Mouse (Mus musculus): ENCODE measurements around the gene A630095N17Rik.

Gene A630095N17Rik

DNA sequence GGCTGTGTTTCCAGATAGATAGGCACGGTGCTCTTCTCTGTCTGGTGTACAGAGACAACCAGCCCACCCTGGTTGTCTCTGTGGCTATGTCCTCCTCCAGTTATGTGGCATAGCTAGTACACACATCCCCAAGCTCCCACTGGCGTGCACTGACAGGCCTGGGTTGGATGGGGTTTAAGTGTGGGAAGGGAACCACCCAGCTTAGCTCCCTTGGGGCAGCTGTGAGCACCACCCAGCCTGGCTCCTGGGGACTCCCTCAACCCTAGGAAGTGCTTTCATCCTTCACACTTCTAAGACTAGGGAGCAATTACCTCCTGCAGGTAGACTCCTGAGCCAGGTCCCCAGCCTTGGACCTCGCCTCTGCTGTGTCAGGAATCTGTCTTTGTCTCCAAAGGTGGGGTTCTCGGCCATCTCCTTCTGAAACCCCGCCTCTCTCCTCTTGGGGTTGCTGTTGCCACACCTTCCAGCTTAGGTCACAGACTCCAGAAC is at the start of gene A630095N17Rik:
A630095N17Rik (minus strand) TSS at position 439 of the 489 bp plus-strand sequence.
- no peak for DNase-seq

DNA sequence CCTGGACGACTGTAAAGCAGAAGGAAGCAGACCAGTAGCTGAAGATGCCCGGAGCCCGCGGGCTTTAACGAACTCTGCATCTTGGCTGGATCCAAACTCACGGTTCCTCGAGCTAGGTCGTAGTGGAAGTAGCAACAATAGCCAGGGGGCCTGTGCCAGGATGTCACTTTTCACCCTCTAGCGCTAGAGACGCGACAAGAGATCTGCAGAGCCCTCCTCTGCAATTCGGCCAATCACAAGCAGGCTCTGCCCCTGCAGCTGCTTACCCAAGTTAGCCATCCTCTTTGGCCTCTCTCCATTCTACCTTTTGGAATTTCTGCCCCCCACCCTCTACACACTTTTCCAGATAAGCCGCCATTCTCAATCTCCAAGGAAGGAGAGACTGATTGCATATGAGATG is 46.3 kb upstream of the A630095N17Rik start, which contains the start of gene Resp18:
Resp18 (minus strand) TSS at position 188 of the 400 bp plus-strand sequence.
- no peak for DNase-seq

DNA sequence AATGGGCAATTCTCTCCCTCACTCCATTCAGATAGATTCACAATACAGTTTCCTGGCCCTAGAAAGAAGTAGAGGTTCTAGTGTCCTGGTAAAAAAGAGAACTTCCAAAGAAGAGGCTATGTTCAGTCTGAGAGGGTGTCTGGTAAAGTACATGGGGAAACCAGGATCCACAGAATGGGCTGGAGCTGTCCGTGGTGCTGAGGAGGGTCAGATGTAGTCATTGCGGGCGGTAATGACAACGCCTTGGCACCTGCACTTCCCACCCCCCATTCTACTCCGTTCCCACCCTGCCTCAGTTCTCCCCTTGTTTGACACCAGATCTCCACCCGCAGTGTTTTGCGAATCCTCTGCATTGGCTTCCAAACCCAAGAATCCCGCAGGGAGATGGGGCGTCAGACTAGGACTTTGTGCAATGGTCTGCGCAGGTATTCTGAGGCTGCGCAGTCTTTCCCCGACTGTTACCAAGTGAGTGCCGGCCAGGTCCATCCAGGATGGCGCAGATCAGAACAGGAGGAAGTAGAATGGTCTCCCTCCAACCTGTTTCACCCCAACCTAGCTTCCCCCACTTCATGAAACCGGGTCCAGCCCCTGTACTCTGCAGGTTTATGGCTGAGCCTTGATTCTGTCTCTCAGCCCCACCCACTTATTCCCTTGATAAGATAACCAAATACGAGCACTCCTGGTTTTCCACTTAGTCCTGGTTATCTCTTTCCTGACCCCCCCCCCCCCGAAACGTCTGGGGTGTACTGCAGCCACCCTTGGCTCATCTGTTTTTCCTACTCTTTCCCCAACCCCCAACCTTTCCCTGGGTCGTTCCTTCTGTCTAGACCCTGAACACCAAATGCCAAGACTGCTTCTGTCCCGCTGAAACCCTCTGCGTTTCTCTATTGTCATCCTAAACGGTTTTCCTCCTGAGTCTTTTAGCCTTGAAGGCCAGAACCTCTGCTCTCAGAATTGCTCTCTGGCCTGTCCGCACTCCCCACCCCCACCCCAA is 45.6 kb upstream of the A630095N17Rik start:
- DNase-seq = peak in 1 of 2 experiments; percentile 49

DNA sequence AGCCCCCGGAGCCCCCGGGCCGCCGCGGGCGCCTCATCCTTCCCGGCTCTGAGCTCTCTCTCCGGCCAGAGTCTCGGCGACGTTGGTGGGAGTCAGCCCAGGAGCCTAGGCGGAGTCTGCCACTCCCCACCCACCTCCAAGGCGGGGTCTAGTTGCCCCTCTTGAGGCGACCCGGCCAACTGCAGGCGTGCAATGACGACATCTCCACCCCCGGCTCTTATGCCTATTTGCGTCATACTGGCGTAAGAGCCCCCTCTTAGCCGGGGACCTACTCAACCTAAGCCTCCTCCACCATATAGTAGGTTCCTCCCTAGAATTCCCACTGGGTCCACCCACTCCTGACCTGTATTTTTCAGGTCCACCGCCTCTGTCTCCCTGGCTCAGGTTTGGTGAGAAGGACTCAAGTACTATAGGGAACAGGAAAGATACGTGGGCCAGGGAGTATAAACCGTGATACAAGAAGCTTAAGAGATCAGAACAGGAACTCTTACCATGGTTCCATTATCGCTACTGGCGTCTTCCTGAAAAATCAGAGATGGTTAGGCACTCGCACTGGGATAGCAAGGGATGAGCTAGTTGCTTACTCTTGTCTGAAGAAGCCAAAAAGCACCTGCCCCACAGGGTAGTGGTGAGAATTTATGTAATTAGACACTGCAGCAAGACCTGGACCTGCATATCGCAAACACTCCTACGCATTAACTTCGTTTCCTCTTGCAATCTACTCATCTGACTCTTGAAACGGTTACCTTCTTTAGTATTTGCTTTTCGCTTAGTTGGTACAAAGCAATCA is 32.4 kb upstream of the A630095N17Rik start, which contains the start of gene Ptprn:
Ptprn (minus strand) TSS at position 412 of the 790 bp plus-strand sequence.
- DNase-seq = no peak

DNA sequence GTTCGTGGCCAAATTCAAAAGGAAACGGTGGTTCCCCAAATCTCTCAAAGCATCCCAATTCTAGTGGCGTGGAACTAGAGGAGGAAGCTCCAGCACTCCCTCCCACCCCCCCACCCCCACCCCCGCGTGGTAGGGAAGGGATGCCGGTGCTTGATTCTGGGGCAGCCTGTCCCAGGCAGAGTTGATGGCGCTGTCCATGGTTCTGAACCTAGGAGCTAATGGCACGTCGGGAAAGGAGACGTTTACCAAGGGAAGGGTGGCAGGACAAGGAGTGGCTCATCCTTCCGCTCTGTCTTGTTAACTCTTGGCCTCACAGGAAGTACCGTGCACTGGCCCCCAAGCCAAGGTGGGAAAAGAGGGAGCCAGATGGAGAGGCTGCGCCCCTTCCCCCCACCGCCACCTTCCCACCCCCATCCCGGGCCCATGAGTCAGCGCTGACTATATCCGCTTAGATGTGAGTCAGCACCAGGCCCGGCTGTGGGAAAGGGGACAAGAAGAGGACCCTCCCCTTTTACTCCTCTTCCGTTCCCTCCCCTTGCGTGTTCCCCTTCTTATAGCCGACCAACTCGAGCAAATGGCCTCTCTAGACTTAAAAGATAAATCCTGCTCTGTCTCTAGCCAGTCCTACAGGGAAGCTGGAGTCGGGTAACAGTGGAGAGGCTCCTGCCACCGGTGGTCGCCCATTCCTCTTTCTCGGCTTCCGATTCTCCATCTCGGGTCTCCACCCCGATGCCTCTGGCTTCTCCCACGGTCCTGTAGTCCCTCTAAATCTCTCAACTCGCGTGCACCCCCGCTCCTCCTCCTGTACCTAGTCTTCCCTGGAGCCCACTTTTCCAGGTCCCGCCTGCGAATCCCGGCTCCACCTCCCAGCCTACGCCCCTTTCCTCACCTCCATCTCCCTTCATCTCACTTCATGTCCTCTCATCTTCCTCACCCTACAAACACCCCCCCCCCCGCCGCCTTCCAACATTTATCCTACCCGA is 31.4 kb upstream of the A630095N17Rik start:
- peak in 1 of 2 experiments; percentile 52 for DNase-seq

DNA sequence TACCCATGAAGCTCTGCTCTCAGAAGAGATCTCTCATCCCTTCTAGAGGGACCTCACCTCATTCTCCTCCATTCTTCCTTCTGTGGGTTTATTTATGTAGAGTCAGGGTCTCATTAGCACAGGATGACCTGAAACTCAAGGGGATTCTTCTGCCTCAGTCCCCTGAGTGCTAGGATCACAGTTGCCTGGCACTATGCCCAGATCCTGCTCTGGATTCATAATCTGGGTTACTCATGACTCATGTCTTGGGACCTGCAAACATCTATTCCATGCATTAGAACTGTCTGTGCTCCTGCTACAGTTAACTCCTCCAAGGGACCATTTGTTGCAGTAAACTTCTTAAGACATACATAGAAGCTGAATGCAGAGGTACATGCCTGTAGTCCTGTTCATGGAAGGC is 29.4 kb upstream of the A630095N17Rik start:
- DNase-seq = no peak

DNA sequence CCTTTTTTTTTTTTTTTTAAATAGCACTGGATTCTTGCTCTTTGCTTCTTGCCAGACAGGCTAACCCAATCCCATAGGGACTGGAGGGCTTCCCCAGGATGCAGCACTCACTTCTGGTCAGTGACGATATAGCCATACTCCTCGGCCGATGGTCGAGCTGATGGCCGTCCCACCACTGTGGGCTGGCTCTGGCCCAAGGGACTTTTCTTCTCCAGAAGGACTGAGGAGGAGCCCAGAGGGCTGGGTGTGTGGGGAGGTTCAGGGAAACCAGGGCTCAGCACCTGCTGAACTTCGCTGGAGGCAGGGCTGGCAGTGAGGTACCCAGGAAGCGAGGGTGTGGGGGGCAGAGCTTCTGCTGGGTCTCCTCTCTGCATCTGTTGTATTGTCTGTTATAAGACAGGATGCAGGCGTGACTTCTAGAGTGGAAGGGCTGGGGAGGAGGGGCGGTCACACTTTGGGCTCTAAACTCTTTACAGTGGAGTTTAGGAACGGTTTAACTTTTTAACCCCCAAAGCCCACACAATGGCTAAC is 23.7 kb upstream of the A630095N17Rik start:
- DNase-seq = no peak

DNA sequence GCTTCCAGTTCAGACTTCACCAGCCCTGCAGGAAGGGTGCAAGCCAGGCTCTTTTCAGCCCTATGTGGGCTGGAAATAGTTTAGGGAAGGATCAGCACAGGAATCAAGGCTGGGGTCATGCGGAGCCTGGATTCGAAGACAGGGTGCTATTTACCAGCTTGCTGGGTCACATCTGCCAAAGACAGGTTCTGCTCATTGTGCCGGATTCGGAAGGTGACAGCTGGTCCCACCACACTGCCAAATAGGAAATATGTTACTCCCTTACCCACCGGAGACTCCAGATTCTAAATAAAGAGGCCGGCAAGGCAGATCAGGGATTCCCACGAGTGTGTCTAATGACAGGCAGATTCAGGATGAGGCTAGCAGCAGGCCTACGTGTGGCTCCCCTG is 22.7 kb upstream of the A630095N17Rik start:
- DNase-seq = no peak

DNA sequence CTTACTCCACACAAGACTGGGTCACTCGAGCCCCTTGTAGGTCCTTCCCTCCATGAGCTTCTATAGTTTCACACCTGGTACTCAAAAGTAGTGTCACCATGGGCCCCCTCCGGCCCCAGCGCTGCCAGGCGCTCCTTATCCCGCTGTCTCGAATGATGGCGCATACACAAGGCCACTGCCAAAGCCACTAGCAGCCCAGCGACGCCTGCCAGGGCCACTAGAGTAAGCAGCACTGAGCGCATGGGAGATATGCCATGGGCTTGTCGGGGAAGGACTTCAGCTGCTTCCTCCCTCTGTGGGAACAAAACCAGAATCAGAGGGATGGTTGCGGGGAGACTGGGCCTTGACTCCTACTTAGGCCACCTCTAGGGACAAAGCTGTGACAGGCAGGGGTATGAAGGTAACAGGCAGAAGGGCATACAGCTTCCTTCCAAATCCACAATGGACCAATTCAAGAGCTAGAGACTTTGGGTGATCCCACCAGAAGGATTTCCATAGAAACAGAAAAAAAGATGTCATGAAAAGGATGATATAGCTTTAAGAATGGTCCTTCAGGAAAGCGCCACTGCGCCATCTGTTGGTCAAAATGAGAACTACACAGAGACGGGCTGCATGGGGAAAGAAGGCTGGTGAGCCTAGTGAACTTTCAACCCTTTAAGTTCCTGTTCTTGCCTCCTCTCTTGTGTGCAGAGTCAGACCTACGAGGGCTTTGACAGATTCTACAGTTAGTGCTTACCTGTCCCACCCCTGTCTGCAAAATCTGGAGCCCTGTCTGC is 22.1 kb upstream of the A630095N17Rik start:
- peak; percentile 65 to 90 for DNase-seq

DNA sequence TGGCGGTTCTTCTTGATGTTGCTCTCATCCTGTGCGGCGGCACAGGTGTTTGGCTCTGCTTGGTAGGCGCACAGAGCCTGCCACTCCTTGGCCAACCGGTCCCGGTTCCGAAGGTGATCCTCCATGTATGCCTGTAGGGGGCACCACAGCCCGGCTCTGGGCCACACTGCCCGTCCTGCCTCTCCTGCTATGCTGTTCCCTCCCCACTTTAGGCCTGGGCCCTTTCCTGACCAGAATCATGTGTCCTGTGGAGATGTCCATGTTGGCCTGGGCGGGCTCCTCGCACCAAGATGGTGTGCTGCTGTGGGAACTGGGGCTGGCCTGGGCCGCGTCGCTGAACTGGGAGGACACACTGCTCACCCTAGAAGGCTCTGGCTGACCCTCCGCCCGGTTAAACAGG is 21.1 kb upstream of the A630095N17Rik start:
- no peak for DNase-seq

DNA sequence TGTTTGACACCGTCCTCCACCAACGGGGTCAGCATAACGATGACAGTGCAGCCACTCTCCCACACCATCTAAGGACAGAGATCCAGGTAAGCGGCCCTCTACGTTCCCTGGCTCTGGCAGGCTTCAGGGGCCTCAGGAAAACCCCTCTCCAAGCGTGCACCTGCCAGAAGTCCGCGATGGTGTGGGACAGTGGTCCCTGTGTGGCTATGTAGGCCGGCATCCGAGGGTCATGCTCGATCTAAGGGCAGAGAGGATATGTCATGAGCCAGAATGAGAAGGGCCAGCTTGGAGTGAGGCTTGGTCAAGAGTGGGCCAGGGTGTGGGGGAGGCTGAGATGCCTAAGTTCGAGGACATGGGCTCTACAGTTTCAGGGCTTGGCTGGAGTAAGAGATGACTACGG is 20.4 kb upstream of the A630095N17Rik start:
- no peak for DNase-seq

DNA sequence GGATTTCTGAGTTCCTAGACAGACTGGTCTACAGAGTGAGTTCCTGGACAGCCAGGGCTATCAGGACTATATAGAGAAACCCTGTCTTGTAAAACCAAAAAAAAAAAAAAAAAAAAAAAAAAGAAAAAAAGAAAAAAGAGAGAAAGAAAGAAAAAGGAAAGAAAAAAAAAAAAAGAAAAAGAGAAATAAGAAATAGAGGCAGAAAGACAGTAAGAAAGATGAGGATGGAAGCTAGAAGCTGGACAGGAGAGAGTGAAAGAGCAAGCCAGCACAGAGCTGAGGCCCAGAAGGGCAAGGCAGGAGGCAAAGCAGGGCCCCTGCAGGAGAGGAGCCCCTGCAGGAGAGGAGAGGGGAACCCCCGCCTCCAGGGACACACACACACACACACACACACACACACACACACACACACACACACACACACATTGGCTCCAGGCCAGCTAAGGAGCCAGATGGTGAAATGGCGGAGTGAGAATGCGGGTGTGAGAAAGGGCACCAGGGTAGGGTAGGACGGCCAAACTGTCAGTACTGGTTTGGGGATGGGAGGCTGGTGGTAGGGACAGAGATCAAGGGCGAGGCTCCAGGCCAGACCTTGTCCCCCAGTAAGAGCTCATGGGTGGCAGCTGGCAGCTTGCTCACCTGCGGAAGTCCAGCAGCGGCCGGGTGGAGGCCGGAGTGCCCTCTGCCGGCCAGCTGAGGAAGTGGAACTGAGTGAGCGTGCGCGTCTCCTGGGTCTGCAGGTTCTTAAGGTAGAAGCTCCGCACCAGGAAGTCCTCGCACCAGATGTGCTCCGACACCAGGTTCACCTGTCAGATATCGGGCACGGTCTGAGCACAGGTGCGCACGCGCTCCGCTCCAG is 19.4 kb upstream of the A630095N17Rik start:
- peak; percentile 88 to 93 for DNase-seq

DNA sequence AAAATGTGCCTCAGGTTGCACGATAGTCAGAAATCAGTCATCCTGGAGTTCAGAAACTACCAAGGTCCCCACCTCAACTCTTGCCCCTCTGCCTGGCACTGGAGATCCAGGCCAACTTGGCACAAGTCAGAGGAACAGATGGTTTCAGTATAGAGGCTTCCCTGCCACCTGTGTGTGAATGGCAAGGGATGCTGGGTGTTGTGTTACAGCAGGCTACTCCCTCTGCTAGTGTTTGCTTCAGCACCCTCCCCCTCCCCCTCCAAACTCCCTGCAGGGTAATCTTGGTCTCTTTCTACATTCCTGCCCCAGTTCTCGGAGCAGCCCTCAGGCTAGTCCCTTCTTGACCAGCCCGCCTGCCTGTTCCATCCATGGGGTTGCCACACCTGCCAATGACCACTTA is 18.6 kb upstream of the A630095N17Rik start:
- DNase-seq = no peak

DNA sequence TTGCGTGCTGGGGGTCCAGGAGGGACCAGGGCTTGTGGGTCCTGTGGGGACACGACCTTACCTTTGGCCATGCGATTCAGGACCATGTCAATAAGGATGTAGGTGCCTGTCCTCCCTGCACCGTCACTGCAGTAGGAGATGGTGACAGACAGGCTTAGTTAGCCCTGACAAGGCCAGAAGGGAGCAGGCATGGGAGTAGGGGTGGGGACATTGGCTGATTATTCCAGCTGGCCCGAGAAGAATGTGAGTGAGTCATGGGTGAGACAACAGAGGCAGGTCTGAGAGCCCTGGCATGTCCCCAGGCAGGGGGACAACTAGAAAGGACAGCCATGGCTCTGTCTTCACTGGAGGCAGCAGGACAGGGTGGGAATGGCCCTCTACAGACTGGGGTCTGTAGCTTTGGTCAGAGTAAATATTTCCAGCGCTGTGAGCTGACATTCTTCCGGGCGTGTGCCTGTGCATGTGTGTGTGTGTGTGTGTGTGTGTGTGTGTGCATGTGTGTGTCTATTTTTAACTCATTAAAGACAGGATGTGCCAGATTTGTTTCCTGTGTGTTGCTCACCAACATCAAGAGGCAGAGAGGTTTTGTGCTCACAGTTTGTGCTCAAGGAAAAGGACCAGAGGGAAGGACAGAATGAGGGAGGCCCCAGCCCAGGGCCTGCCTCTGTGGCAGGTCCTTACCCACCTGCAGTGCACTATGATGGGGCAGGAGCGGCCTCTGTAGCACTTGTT is 16.3 kb upstream of the A630095N17Rik start:
- DNase-seq = no peak

DNA sequence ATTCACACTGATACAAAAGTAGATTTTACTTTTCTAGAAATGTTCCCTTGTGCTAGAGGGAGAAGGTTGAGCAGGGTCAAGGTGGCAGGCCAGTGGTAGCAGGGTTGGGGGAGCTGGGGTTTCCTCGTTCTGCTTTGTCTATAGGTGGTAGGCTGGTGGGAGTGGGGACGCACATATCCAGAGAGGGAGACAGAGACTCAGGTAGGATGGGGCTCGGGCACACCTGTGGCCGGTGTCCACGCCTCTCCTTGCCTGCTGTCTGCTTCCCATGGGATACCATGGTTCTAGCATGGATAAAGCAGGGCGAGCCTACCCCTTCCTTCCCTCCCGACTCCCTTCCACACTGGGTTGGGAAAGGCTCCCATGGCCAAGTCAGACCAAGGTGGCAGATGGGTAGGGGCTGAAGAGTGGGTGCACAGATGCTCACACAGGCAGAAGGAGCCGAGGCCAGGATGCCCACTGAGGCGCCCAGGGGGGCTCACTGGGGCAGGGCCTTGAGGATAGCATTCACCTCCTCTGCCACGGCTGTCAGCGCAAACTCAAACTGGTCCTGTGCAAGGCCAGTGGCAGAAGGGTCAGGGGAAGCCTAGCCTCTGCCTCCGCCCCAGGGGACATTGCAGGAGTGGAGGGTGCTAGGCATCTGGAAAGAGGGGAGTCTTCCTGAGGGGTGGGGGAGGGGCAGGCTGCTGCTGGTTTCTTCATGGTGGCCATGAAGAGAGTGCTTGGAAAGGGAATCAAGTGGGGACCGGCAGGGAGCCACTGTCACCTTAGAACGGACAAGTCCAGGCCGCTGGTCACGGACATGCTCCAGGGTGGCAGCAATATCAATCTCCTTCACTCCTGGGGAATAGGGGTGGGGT is 15.4 kb upstream of the A630095N17Rik start:
- no peak for DNase-seq

DNA sequence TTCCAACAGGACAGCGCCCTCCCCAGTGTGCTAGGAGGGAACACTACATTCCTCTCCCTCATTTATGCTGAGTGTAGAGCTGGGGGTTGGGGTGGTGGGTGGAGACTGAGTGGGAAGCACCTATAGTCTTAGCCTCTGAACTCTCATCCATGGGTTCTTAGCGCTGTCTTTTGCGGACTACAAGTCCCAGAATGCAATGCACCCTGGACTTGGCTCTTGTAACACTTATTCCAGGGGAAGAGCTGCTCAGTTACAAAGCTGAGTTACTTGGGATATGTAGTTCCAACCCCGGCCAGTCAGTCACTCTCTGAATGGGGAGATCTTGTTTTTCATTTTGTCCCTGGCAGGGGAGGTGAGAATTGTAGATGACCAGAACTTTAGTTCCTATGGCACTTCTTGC is 12.9 kb upstream of the A630095N17Rik start:
- peak; percentile 50 to 61 for DNase-seq

DNA sequence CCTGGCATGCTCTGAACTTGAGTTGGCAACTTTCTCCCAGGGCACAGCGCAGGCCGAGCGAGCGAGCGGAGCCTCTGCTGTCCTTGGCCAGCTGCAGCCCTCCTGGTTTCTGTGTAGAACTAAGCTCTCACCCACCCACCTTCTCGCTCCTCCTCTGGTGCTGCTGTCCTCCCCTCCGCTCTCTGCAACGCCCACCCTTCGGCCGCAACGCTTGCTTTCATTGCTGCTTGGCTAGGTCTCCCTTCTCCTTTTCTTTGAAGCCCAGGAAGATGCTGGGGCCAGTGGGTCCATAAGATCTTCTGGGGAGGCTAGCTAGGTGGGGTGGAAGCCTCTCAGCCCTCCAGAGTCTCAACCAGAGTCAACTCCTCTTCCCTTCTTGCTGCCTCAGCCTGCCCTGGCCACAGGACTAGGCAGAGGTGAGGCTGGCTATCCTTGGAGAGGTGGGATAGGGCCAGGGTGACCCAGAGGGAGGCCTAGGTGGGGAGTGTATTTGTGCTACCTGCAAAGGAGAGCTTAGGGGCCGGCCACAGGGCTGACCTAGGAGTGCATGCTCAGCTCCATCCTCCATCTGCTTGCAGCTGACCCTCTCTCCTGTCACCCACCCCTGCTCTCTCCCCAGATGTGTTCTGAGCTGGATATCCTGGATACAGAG is 12.4 kb upstream of the A630095N17Rik start:
- no peak for DNase-seq

DNA sequence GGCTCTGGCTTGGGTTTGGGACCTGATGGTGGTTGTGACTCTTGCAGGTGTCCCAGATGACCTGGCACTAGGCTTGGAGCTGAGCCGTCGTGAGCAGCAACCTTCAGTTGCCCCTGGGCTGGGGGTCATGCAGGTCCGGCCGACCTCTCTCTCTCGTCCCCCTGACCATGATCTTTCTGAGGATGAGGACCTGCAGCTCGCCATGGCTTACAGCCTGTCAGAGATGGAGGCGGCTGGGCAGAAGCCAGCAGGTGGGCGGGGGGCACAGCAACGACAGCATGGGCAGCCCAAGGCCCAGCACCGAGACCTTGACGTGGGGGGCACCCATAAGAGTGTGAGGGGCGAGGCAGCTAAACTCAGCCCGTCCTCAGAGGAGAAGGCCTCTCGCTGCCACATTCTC is 11.5 kb upstream of the A630095N17Rik start:
- no peak for DNase-seq

Data from kidney, adult 8-10 months (tissue).